Mouse (Mus musculus): ENCODE results near the gene Spata45.

The Spata45 gene

GRCm38 (mm10) chr1:191042106-191042505 lies 5.7 kb downstream of the Spata45 start:
- DNase-seq = no peak

GRCm38 (mm10) chr1:191042688-191043087 lies 6.2 kb downstream of the Spata45 start:
- no peak for DNase-seq

GRCm38 (mm10) chr1:191045264-191045663 lies 8.8 kb downstream of the Spata45 start:
- no peak for DNase-seq

GRCm38 (mm10) chr1:191046231-191046824 lies 9.9 kb downstream of the Spata45 start:
- no peak for DNase-seq

GRCm38 (mm10) chr1:191053555-191053954 lies 17.1 kb downstream of the Spata45 start:
- DNase-seq = no peak

- DNase-seq = no peak
Observed at GRCm38 (mm10) chr1:191054870-191055532, 18.6 kb downstream of the Spata45 start.

GRCm38 (mm10) chr1:191055533-191055873 lies 19.1 kb downstream of the Spata45 start:
- DNase-seq = no peak

GRCm38 (mm10) chr1:191057461-191057860 lies 21.0 kb downstream of the Spata45 start:
- no peak for DNase-seq

- no peak for DNase-seq
Observed at GRCm38 (mm10) chr1:191062241-191062780, 25.9 kb downstream of the Spata45 start.

- peak; percentile 90 for DNase-seq
Observed at GRCm38 (mm10) chr1:191062781-191063485, 26.5 kb downstream of the Spata45 start, which contains the start of the genes Tatdn3 and Nsl1. Tatdn3 (minus strand) TSS chr1:191062932. Nsl1 (plus strand) TSS chr1:191063012.

GRCm38 (mm10) chr1:191063700-191064099 lies 27.3 kb downstream of the Spata45 start:
- no peak for DNase-seq

GRCm38 (mm10) chr1:191064535-191064934 lies 28.1 kb downstream of the Spata45 start:
- no peak for DNase-seq

GRCm38 (mm10) chr1:191065188-191065587 lies 28.7 kb downstream of the Spata45 start:
- DNase-seq = no peak

GRCm38 (mm10) chr1:191068377-191068776 lies 31.9 kb downstream of the Spata45 start:
- DNase-seq = no peak

GRCm38 (mm10) chr1:191070259-191070658 lies 33.8 kb downstream of the Spata45 start:
- no peak for DNase-seq

GRCm38 (mm10) chr1:191071613-191072012 lies 35.2 kb downstream of the Spata45 start:
- DNase-seq = no peak

- DNase-seq = no peak
Observed at GRCm38 (mm10) chr1:191072329-191072913, 36.0 kb downstream of the Spata45 start.

GRCm38 (mm10) chr1:191073001-191073400 lies 36.6 kb downstream of the Spata45 start:
- DNase-seq = no peak

GRCm38 (mm10) chr1:191073486-191073885 lies 37.0 kb downstream of the Spata45 start:
- DNase-seq = no peak

GRCm38 (mm10) chr1:191075199-191075883 lies 38.9 kb downstream of the Spata45 start:
- DNase-seq = peak; percentile 35

GRCm38 (mm10) chr1:191083230-191083629 lies 46.8 kb downstream of the Spata45 start:
- DNase-seq = no peak

- DNase-seq = no peak
Observed at GRCm38 (mm10) chr1:191084951-191085559, 48.6 kb downstream of the Spata45 start.

All from right cerebral cortex, postnatal 25 days (tissue).